Mouse (Mus musculus) liver, adult 2 months (tissue): ENCODE measurements at regions not wholly inside any gene's neighbourhood (a gene's known extent, or its start where the extent isn't known, plus 50 kb on each side); places are given as distances from the start of the nearest gene placed in this dataset.

ENCODE experiments used
- DNase-seq: peaks from one replicate; pipeline ENCODE4 v3.0.0-alpha.2; 2011; ENCODE audit warnings: low read depth, low spot score; ENCODE audit errors: extremely low read depth
- H3K27ac ChIP-seq: fragments of 200-500 bp; replicated peaks from 2 replicates; pipeline ENCODE4 v1.5.1; 2012; ENCODE audit warnings: low read depth, mild to moderate bottlenecking, control low read depth, inconsistent platforms, low read length; ENCODE audit not compliant: insufficient read depth
- H3K27me3 ChIP-seq: fragments of 200-500 bp; 2 replicates; pipeline ENCODE4 v1.6.1; 2012; ENCODE audit warnings: mild to moderate bottlenecking, moderate library complexity, low read length, inconsistent platforms; ENCODE audit not compliant: control insufficient read depth, insufficient read depth
- H3K36me3 ChIP-seq: fragments of 200-500 bp; 2 replicates; pipeline ENCODE4 v1.6.1; 2012; ENCODE audit warnings: low read length, inconsistent platforms; ENCODE audit not compliant: control insufficient read depth, insufficient read depth
- H3K4me1 ChIP-seq: fragments of 200-500 bp; 2 replicates; pipeline ENCODE4 v1.6.1; 2011; ENCODE audit warnings: low read length; ENCODE audit not compliant: control insufficient read depth, insufficient read depth
- H3K4me3 ChIP-seq: fragments of 200-500 bp; 2 replicates; pipeline ENCODE4 v1.5.1; 2011; ENCODE audit warnings: low read depth, mild to moderate bottlenecking, control low read depth, low read length, moderate library complexity; ENCODE audit not compliant: insufficient read depth
- H3K79me2 ChIP-seq: fragments of 200-500 bp; 2 replicates; pipeline ENCODE4 v1.6.1; 2012; ENCODE audit warnings: inconsistent platforms, mild to moderate bottlenecking, low read length, moderate library complexity; ENCODE audit not compliant: control insufficient read depth, insufficient read depth
- H3K9ac ChIP-seq: fragments of 200-500 bp; 2 replicates; pipeline ENCODE4 v1.6.1; 2012; ENCODE audit warnings: low read depth, mild to moderate bottlenecking, control low read depth, inconsistent platforms, low read length
- CTCF ChIP-seq: fragments of 200-500 bp; IDR thresholded peaks from 2 replicates; pipeline ENCODE4 v1.5.1; 2011; ENCODE audit warnings: low read depth, low read length, control low read depth
- POLR2A ChIP-seq: fragments of 200-500 bp; IDR thresholded peaks from 2 replicates; pipeline ENCODE4 v1.6.1; 2011; ENCODE audit warnings: low read length, control low read depth; ENCODE audit not compliant: insufficient read depth; ENCODE audit errors: extremely low read depth
- WGBS: fragments of 180-500 bp; shearing (Covaris S2); methylation state at CpG from one replicate; pipeline ENCODE4 v1.1.7; 2018; 5-methylcytosine and 5-hydroxymethylcytosine counted together

DNA sequence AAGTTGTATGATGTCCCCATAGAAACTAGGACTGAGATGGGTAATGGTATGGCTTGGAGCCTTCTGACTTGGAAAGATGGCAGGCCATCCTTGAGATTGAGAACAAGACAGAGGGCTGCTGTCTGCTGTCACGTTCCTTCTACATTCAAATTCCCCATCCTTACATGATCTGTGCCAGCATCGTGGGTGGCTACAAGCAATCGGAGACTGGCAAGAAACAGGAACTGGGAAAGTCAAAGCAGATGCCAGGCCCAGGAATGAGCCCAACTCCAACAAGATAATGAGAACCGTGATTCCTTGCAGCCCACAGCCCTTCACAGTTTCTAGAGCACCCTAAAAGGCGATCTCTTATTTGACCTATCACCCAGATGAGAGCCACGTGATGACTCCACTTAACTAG is 51.3 kb upstream of the Scmh1 start:
- Histone ChIP-seq H3K27ac (no peak overlapping the region), H3K27me3 (no peaks in the 10 kb centered on the region), H3K4me3 (no peak overlapping the region), H3K4me1 (no peaks in the 10 kb centered on the region), H3K9ac (no peak overlapping the region), H3K79me2 (no peaks in the 10 kb centered on the region), H3K36me3 (no peaks in the 10 kb centered on the region)
- TF ChIP-seq CTCF: no peak
- TF ChIP-seq POLR2A: no peak
- no peak for DNase-seq
- 84% methylated on average over 6 of the region's 6 CpGs for WGBS
